Mouse (Mus musculus) limb, embryonic 10.5 days (tissue): ENCODE measurements around the gene Ptpn6. TPM values are rescaled to one million over a fixed set of nuclear protein-coding genes. Genes with fewer than 3 reads are reported as not detected.
A peak's percentile ranks its signal among the peaks of the same experiment; 100 is the strongest.

Experiments
- DNase-seq: peaks from one replicate; pipeline ENCODE4 v3.0.0-alpha.2; 2017; ENCODE audit warnings: low spot score
- H3K27ac ChIP-seq: fragments of 300-500 bp; sonication (generic); 2 replicates; pipeline ENCODE4 v1.5.1; 2016; ENCODE audit warnings: mild to moderate bottlenecking
- H3K27me3 ChIP-seq: fragments of 300-500 bp; sonication (generic); 2 replicates; pipeline ENCODE4 v1.6.1; 2016; ENCODE audit warnings: low read depth, mild to moderate bottlenecking; ENCODE audit not compliant: poor library complexity, severe bottlenecking
- H3K36me3 ChIP-seq: fragments of 300-500 bp; sonication (generic); 2 replicates; pipeline ENCODE4 v1.6.1; 2016; ENCODE audit warnings: mild to moderate bottlenecking, moderate library complexity
- H3K4me1 ChIP-seq: fragments of 300-500 bp; sonication (generic); 2 replicates; pipeline ENCODE4 v1.6.1; 2016
- H3K4me3 ChIP-seq: fragments of 300-500 bp; sonication (generic); 2 replicates; pipeline ENCODE4 v1.5.1; 2016; ENCODE audit warnings: mild to moderate bottlenecking, moderate library complexity
- H3K9me3 ChIP-seq: fragments of 300-500 bp; sonication (generic); replicated peaks from 2 replicates; pipeline ENCODE4 v1.6.1; 2016; ENCODE audit warnings: mild to moderate bottlenecking
- WGBS: fragments of 180-500 bp; shearing (Covaris S2); methylation state at CpG from one replicate; pipeline ENCODE4 v1.1.7; 2016; 5-methylcytosine and 5-hydroxymethylcytosine counted together
- microRNA counts: library from miRNA; unstranded; fragments of <30 nt; microRNA quantifications from one replicate; lab custom pipeline; 2017
- microRNA-seq: library from miRNA; unstranded; fragments of <30 nt; microRNA quantifications from one replicate; pipeline ENCODE4, GENCODE M21; 2017
- polyA plus RNA-seq: library from polyadenylated mRNA; unstranded; fragments of >200 nt; fragmentation: Nextera tagmentation; extraction: Ambion mirVana; gene quantifications from 2 replicates; pipeline ENCODE4 v1.2.1, GENCODE M21; 2016

Gene Ptpn6
- polyA plus RNA-seq, 1 experiment from 2014 or later, result 7.6 TPM

DNA sequence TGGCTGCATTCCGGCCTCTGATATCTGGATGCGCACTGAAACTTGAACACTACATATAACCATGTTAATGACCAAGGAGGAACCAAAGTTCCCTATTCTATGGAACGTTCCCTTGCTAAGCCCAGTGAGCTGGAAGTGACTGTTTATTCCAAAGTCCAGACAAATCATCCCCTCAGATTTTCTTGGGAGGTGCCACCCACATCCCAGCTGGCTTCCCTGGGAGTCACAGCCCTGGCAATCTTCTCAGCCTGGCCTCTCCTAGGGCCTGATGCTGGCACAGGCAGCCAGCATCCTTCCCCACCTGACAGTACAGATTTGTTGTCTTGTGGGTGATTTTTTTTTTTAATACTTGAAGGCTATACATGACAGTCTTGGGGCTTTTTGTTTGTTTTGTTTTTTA lies 59.0 kb downstream of the Ptpn6 start:
- WGBS, result 90% methylated on average over 3 of the region's 3 CpGs
- H3K4me1 ChIP-seq, result no peaks in the 10 kb centered on the region
- no peak overlapping the region for H3K4me3 ChIP-seq
- peaks cover 3% of the 10 kb centered on the region; the same call in 1 of the 2 replicates for H3K36me3 ChIP-seq
- no peaks in the 10 kb centered on the region for H3K27me3 ChIP-seq
- H3K27ac ChIP-seq, result no peak overlapping the region
- DNase-seq, result no peak
- H3K9me3 ChIP-seq, result no peaks in the 10 kb centered on the region

DNA sequence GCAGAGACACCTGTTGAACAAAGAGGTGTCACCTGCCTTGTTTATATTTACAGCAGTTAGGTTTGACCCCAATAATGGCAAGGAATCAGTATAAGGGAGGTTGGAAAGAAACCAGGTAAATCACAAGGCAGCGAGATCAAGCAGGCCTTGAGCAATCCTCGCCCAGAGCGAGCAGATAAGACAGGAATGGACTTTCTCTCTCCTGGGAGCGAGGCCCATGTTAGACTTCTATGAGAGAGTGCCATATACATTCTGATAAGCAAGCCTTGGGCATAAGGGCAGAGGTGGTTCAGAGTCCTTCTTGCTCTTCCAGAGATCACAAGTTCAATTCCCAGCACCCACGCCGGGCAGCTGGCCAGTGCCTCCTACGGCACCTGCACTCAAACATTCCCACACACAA lies 59.7 kb downstream of the Ptpn6 start:
- DNase-seq, result no peak
- Histone ChIP-seq H3K27me3 (no peaks in the 10 kb centered on the region), H3K27ac (no peak overlapping the region), H3K4me3 (no peak overlapping the region), H3K4me1 (no peaks in the 10 kb centered on the region), H3K36me3 (peaks cover 8% of the 10 kb centered on the region; the same call in 1 of the 2 replicates), H3K9me3 (no peaks in the 10 kb centered on the region)
- 93% methylated on average over 7 of the region's 7 CpGs for WGBS

DNA sequence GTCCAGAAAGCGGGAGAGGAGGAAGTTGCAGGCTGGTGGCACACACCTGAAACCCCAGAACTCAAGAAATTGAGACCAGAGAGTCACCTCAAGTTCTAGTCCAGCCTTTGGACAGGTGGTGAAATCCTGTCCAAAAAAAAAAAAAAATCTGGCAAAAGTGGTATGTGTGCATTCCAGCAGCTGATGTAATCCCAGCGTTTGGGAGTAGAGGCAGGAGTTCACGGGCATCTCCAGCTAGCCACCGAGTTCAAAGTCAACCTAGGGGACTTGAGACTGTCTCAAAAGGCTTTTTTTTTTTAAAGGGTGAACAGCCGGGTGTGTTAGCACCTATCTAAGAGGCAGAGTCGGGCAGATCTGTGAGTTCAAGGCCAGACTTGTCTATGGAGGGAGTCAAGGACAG lies 62.3 kb downstream of the Ptpn6 start:
- no peak for DNase-seq
- 85% methylated on average over 6 of the region's 6 CpGs for WGBS

DNA sequence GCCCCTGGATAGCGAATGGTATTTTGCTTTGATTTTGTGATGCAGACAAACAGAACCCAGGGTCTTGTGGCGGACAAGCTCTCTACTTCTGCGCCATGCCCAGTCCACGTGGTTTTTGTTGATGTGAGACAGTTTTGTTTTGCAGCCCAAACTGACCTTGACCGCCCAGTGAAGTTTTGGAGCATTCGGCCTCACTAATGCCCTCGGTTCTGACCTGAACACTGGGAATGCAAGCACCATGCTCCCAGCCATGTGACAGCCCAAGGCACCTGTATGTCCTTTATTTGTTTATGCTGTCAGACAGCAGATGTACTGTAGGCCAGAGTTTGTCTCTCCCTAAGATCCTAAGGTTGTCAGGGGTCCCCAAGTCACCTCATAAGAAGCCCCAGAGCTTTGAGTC lies 63.9 kb downstream of the Ptpn6 start:
- peaks cover 7% of the 10 kb centered on the region for H3K4me1 ChIP-seq
- WGBS, result 92% methylated on average over 7 of the region's 7 CpGs
- H3K27ac ChIP-seq, result no peak overlapping the region
- no peak overlapping the region for H3K4me3 ChIP-seq
- no peaks in the 10 kb centered on the region for H3K9me3 ChIP-seq
- peaks cover 8% of the 10 kb centered on the region; the same call in 1 of the 2 replicates for H3K36me3 ChIP-seq
- no peaks in the 10 kb centered on the region for H3K27me3 ChIP-seq
- DNase-seq, result no peak

More for the DNA sequence above, 62.3 kb downstream of the Ptpn6 start:
- Histone ChIP-seq H3K27me3 (no peaks in the 10 kb centered on the region), H3K36me3 (peaks cover 8% of the 10 kb centered on the region; the same call in 1 of the 2 replicates), H3K4me1 (peaks cover 7% of the 10 kb centered on the region), H3K9me3 (no peaks in the 10 kb centered on the region), H3K27ac (no peak overlapping the region), H3K4me3 (no peak overlapping the region)

DNA sequence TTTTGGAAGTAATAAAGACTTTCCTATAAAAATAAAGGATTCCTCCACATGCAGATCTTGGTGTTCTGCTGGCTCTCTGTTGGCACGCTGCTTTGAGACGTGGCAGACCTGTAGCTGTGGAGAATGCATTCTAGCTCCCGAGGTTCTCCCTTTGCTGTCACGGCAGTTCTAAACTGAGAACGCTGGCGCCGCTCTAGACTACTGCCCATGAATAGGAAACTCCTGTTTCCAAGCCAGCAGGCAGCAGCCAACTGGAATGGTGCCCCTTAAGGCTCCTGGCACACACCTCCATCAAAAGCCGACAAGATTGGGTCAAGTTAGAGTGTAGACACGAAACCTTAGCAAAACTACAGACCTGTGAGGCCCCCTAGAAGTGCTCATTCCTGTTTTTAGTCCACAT lies 64.9 kb downstream of the Ptpn6 start:
- H3K36me3 ChIP-seq, result peaks cover 8% of the 10 kb centered on the region; the same call in 1 of the 2 replicates
- no peak overlapping the region for H3K4me3 ChIP-seq
- no peaks in the 10 kb centered on the region for H3K9me3 ChIP-seq
- H3K27me3 ChIP-seq, result no peaks in the 10 kb centered on the region
- DNase-seq, result no peak
- WGBS, result 92% methylated on average over 9 of the region's 9 CpGs
- peaks cover 7% of the 10 kb centered on the region for H3K4me1 ChIP-seq
- H3K27ac ChIP-seq, result no peak overlapping the region

DNA sequence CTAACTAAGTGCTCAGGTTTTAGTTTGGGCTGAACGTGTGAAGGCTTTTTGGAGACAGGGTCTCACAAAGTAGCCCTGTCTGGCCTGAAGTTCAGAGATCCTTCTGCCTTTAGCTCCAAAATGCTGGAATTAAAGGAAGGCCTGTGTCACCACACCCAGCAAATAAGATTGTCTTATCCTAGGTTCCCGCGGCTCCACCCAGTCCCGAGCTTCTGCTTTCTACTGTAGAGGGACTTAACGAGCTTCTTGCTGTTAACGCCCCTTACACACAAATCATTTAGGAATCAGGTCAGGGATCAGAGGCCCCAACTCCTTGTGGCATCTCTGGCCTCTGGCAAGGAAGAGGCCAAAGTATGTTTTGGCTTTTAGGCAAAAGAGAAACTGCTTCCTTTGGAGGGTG lies 66.4 kb downstream of the Ptpn6 start:
- WGBS, result 47% methylated on average over 6 of the region's 6 CpGs
- H3K9me3 ChIP-seq, result no peaks in the 10 kb centered on the region
- H3K27me3 ChIP-seq, result no peaks in the 10 kb centered on the region
- no peak overlapping the region for H3K4me3 ChIP-seq
- H3K27ac ChIP-seq, result no peak overlapping the region
- no peak for DNase-seq
- peaks cover 8% of the 10 kb centered on the region; the same call in 1 of the 2 replicates for H3K36me3 ChIP-seq
- H3K4me1 ChIP-seq, result peaks cover 7% of the 10 kb centered on the region

MicroRNAs encoded within 50 kb of the gene (microRNA counts, 519-probe panel; counts per million panel counts)
- microRNA mmu-miR-141 (lab: Ali Mortazavi, UCI), result 684 counts per million, percentile 72 among the panel's probes with 10 or more counts
- microRNA mmu-miR-200c (lab: Ali Mortazavi, UCI), result 5,079 counts per million, percentile 87 among the panel's probes with 10 or more counts

Small RNA genes within 50 kb of the gene (microRNA-seq; reads per million reads assigned to microRNA genes)
- gene Mir141, result 244 reads per million, percentile 59 among the genes with 10 or more reads in this experiment
- 1,887 reads per million, percentile 83 among the genes with 10 or more reads in this experiment for gene Mir200c

Other genes starting within 250 kb of the Ptpn6 start
- 0.69 and 0.84 TPM in 2 replicates for gene C1rl, start 245.6 kb downstream of the Ptpn6 start, polyA plus RNA-seq
- gene C1ra, start 226.3 kb downstream of the Ptpn6 start, polyA plus RNA-seq, result 0.06 and 0.26 TPM in 2 replicates
- gene C1s1, start 196.4 kb downstream of the Ptpn6 start, polyA plus RNA-seq, result 0.13 and 0.73 TPM in 2 replicates
- not detected in 2 replicates for gene C1rb, start 168.4 kb downstream of the Ptpn6 start, polyA plus RNA-seq
- not detected in 2 replicates for gene C1s2, start 102.6 kb downstream of the Ptpn6 start, polyA plus RNA-seq
- 37.3 and 45.7 TPM in 2 replicates for gene Lpcat3, start 75.7 kb downstream of the Ptpn6 start, polyA plus RNA-seq
- gene Emg1, start 26.5 kb downstream of the Ptpn6 start, polyA plus RNA-seq, result 254 and 298 TPM in 2 replicates
- 501 and 622 TPM in 2 replicates for gene Phb2, start 26.4 kb downstream of the Ptpn6 start, polyA plus RNA-seq
- 384 and 460 TPM in 2 replicates for gene Grcc10, start 2.7 kb upstream of the Ptpn6 start, polyA plus RNA-seq
- not detected in 2 replicates for gene Gm45234, start 17.3 kb upstream of the Ptpn6 start, polyA plus RNA-seq
- 12.9 and 14.8 TPM in 2 replicates for gene Atn1, start 17.8 kb upstream of the Ptpn6 start, polyA plus RNA-seq
- gene Eno2, start 31.0 kb upstream of the Ptpn6 start, polyA plus RNA-seq, result 0.69 and 1.5 TPM in 2 replicates
- gene Lrrc23, start 41.0 kb upstream of the Ptpn6 start, polyA plus RNA-seq, result 0.35 and 0.68 TPM in 2 replicates
- gene Spsb2, start 69.9 kb upstream of the Ptpn6 start, polyA plus RNA-seq, result 4.7 and 6.9 TPM in 2 replicates
- 831 and 927 TPM in 2 replicates for gene Tpi1, start 75.6 kb upstream of the Ptpn6 start, polyA plus RNA-seq
- 200 and 209 TPM in 2 replicates for gene Usp5, start 90.8 kb upstream of the Ptpn6 start, polyA plus RNA-seq
- 243 and 250 TPM in 2 replicates for gene Cdca3, start 90.8 kb upstream of the Ptpn6 start, polyA plus RNA-seq
- gene Gnb3, start 101.6 kb upstream of the Ptpn6 start, polyA plus RNA-seq, result 0.34 and 0.35 TPM in 2 replicates
- gene P3h3, start 119.0 kb upstream of the Ptpn6 start, polyA plus RNA-seq, result 17.3 and 26.8 TPM in 2 replicates
- 0.59 and 1.2 TPM in 2 replicates for gene Gpr162, start 125.3 kb upstream of the Ptpn6 start, polyA plus RNA-seq
- not detected in 2 replicates for gene Cd4, start 149.5 kb upstream of the Ptpn6 start, polyA plus RNA-seq
- gene Lag3, start 173.0 kb upstream of the Ptpn6 start, polyA plus RNA-seq, result 0.88 and 1.6 TPM in 2 replicates
- gene Ptms, start 181.4 kb upstream of the Ptpn6 start, polyA plus RNA-seq, result 144 and 208 TPM in 2 replicates
- 428 and 433 TPM in 2 replicates for gene Mlf2, start 192.7 kb upstream of the Ptpn6 start, polyA plus RNA-seq
- gene Cops7a, start 226.8 kb upstream of the Ptpn6 start, polyA plus RNA-seq, result 141 and 150 TPM in 2 replicates